Mouse (Mus musculus): Measurements from ENCODE around the gene Hmgcr. TPM values are rescaled to one million over a fixed set of nuclear protein-coding genes. Genes with fewer than 3 reads are reported as not detected.

The Hmgcr gene
- polyA plus RNA-seq, 1 experiment from 2014 or later = 91.2 TPM

DNA sequence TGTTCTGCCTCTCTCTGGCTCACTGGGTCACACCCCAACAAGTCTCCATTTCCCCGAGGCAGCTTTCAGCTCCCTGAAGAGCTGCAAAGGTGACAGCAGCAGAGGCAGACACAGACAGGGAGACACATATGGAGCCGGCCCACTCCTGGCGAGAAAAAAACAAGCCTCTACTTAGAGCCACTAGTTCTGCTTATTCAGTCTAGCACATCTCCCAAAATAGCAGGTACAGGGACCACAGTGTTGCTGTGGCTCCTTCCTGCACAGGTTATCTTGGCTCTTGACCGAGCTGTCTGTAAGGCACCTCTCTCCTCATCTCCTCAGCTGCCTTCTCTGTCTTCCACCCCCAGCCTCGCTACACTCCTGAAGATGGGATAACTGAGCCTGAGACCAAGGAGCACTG lies 14.0 kb upstream of the Hmgcr start:
- Histone ChIP-seq H3K27me3 (no peaks in the 10 kb centered on the region), H3K4me2 (no peak overlapping the region), H3K27ac (replicated peaks) (no peak overlapping the region), H3K36me3 (replicated peaks) (no peaks in the 10 kb centered on the region), H3K9ac (no peak overlapping the region), H3K4me1 (replicated peaks) (no peaks in the 10 kb centered on the region), H3K4me3 (replicated peaks) (no peak overlapping the region), H3K9me3 (replicated peaks) (no peaks in the 10 kb centered on the region)
- no peak for ATAC-seq (ENCODE audit: insufficient read depth)
- 63% methylated on average over 5 of the region's 5 CpGs for WGBS (ENCODE audit: insufficient replicate concordance)

- Histone ChIP-seq H3K36me3 (replicated peaks) (no peaks in the 10 kb centered on the region), H3K4me1 (replicated peaks) (no peaks in the 10 kb centered on the region), H3K4me3 (replicated peaks) (no peak overlapping the region), H3K4me2 (no peak overlapping the region), H3K27me3 (no peaks in the 10 kb centered on the region), H3K27ac (replicated peaks) (no peak overlapping the region), H3K9me3 (replicated peaks) (no peaks in the 10 kb centered on the region), H3K9ac (no peak overlapping the region)
- no peak for ATAC-seq (ENCODE audit: insufficient read depth)
Measured at GRCm38 (mm10) chr13:96681088-96681620, 10.4 kb upstream of the Hmgcr start.

GRCm38 (mm10) chr13:96680163-96681087 lies 9.7 kb upstream of the Hmgcr start:
- H3K4me3 ChIP-seq (replicated peaks) = no peak overlapping the region
- no peak overlapping the region for H3K9ac ChIP-seq
- no peak overlapping the region for H3K4me2 ChIP-seq
- H3K9me3 ChIP-seq (replicated peaks) = no peaks in the 10 kb centered on the region
- ATAC-seq (ENCODE audit: insufficient read depth) = no peak
- H3K27ac ChIP-seq (replicated peaks) = no peak overlapping the region
- H3K36me3 ChIP-seq (replicated peaks) = no peaks in the 10 kb centered on the region
- no peaks in the 10 kb centered on the region for H3K4me1 ChIP-seq (replicated peaks)
- WGBS (ENCODE audit: insufficient replicate concordance) = 69% methylated on average over 9 of the region's 9 CpGs
- H3K27me3 ChIP-seq = no peaks in the 10 kb centered on the region

GRCm38 (mm10) chr13:96678616-96679015 lies 7.9 kb upstream of the Hmgcr start:
- WGBS (ENCODE audit: insufficient replicate concordance) = 66% methylated on average over 6 of the region's 6 CpGs
- Histone ChIP-seq H3K9ac (no peak overlapping the region), H3K4me1 (replicated peaks) (0 out of 2 replicates have a peak, but pooled peaks cover under 1% of the 10 kb centered on the region), H3K4me3 (replicated peaks) (no peak overlapping the region), H3K4me2 (no peak overlapping the region), H3K9me3 (replicated peaks) (no peaks in the 10 kb centered on the region), H3K27ac (replicated peaks) (no peak overlapping the region), H3K27me3 (no peaks in the 10 kb centered on the region), H3K36me3 (replicated peaks) (no peaks in the 10 kb centered on the region)
- ATAC-seq (ENCODE audit: insufficient read depth) = no peak

DNA sequence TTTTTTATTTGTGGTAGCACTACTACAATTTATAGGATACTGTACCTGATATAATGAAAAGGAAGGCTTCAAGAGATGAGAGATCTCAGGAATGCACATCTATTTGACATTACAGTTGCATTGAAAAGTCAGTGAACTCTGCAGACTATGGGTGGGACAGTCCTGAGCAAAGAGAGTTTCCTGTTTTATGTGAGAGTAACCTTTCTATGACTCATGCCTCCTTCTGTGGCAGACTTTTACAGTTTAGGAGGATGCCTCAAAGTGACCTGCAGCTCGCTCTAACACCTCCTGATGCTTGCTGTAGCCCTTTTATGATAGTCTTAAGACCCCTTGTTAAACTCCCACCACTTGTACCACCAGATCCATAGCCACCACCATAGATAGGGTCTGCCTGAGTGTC lies 6.3 kb upstream of the Hmgcr start:
- no peaks in the 10 kb centered on the region for H3K27me3 ChIP-seq
- no peak overlapping the region for H3K27ac ChIP-seq (replicated peaks)
- H3K4me3 ChIP-seq (replicated peaks) = no peak overlapping the region
- H3K9ac ChIP-seq = no peak overlapping the region
- ATAC-seq (ENCODE audit: insufficient read depth) = no peak
- peaks cover 13% of the 10 kb centered on the region for H3K4me1 ChIP-seq (replicated peaks)
- 44% methylated on average over 1 of the region's 1 CpGs for WGBS (ENCODE audit: insufficient replicate concordance)
- no peaks in the 10 kb centered on the region for H3K36me3 ChIP-seq (replicated peaks)
- H3K4me2 ChIP-seq = no peak overlapping the region
- no peaks in the 10 kb centered on the region for H3K9me3 ChIP-seq (replicated peaks)

- ATAC-seq (ENCODE audit: insufficient read depth) = no peak
- peaks cover 22% of the 10 kb centered on the region for H3K4me1 ChIP-seq (replicated peaks)
- H3K27me3 ChIP-seq = no peaks in the 10 kb centered on the region
- H3K4me2 ChIP-seq = no peak overlapping the region
- no peak overlapping the region for H3K9ac ChIP-seq
- WGBS (ENCODE audit: insufficient replicate concordance) = 62% methylated on average over 6 of the region's 6 CpGs
- no peaks in the 10 kb centered on the region for H3K36me3 ChIP-seq (replicated peaks)
- no peaks in the 10 kb centered on the region for H3K9me3 ChIP-seq (replicated peaks)
- H3K27ac ChIP-seq (replicated peaks) = no peak overlapping the region
- H3K4me3 ChIP-seq (replicated peaks) = no peak overlapping the region
Measured at GRCm38 (mm10) chr13:96675756-96676155, 5.0 kb upstream of the Hmgcr start.

GRCm38 (mm10) chr13:96673817-96674216 lies 3.1 kb upstream of the Hmgcr start:
- H3K27ac ChIP-seq (replicated peaks) = peak overlapping the region; percentile 39; the same call in 1 of the 2 replicates

GRCm38 (mm10) chr13:96672276-96672675 lies 1.5 kb upstream of the Hmgcr start:
- Histone ChIP-seq H3K36me3 (replicated peaks) (no peaks in the 10 kb centered on the region), H3K9me3 (replicated peaks) (no peaks in the 10 kb centered on the region), H3K4me3 (replicated peaks) (no peak overlapping the region), H3K27me3 (no peaks in the 10 kb centered on the region), H3K9ac (no peak overlapping the region), H3K4me2 (peak overlapping the region; percentile 15), H3K27ac (replicated peaks) (0 out of 2 replicates have a peak overlapping the region, but pooled peaks have one; percentile 80), H3K4me1 (replicated peaks) (peaks cover 45% of the 10 kb centered on the region)
- ATAC-seq (ENCODE audit: insufficient read depth) = no peak
- WGBS (ENCODE audit: insufficient replicate concordance) = 22% methylated on average over 6 of the region's 6 CpGs

More at GRCm38 (mm10) chr13:96673817-96674216, 3.1 kb upstream of the Hmgcr start:
- no peak overlapping the region for H3K4me3 ChIP-seq (replicated peaks)
- no peak overlapping the region for H3K9ac ChIP-seq
- 71% methylated on average over 7 of the region's 7 CpGs for WGBS (ENCODE audit: insufficient replicate concordance)
- no peak for ATAC-seq (ENCODE audit: insufficient read depth)
- no peaks in the 10 kb centered on the region for H3K36me3 ChIP-seq (replicated peaks)
- no peak overlapping the region for H3K4me2 ChIP-seq
- no peaks in the 10 kb centered on the region for H3K9me3 ChIP-seq (replicated peaks)
- no peaks in the 10 kb centered on the region for H3K27me3 ChIP-seq
- peaks cover 34% of the 10 kb centered on the region for H3K4me1 ChIP-seq (replicated peaks)

DNA sequence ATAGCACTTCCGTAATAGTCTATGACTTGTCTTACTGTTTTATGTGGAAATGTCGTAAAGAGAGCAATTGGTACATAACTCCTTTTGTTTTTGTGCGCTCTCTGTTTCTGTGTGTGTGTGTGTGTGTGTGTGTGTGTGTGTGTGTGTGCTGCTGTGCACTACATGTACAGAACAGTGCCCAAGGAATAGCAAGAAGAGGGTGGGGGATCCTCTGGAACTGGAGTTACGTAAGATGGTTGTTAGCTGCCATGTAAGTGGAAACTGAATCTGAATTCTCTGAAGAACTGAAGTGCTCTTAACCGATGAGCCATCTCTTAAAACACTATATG lies 1.1 kb upstream of the Hmgcr start:
- no peaks in the 10 kb centered on the region for H3K9me3 ChIP-seq (replicated peaks)
- peaks cover 4% of the 10 kb centered on the region for H3K36me3 ChIP-seq (replicated peaks)
- peaks cover 49% of the 10 kb centered on the region for H3K4me1 ChIP-seq (replicated peaks)
- no peak overlapping the region; the same call in 1 of the 2 replicates for H3K4me3 ChIP-seq (replicated peaks)
- H3K9ac ChIP-seq = no peak overlapping the region
- H3K27ac ChIP-seq (replicated peaks) = 0 out of 2 replicates have a peak overlapping the region, but pooled peaks have one; percentile 80
- H3K4me2 ChIP-seq = no peak overlapping the region; the same call in 1 of the 2 replicates
- H3K27me3 ChIP-seq = no peaks in the 10 kb centered on the region
- no peak for ATAC-seq (ENCODE audit: insufficient read depth)
- 85% methylated on average over 5 of the region's 5 CpGs for WGBS (ENCODE audit: insufficient replicate concordance)

GRCm38 (mm10) chr13:96671078-96671905 lies 556 bp upstream of the Hmgcr start:
- WGBS (ENCODE audit: insufficient replicate concordance) = 9% methylated on average over 31 of the region's 31 CpGs
- H3K4me1 ChIP-seq (replicated peaks) = peaks cover 53% of the 10 kb centered on the region

GRCm38 (mm10) chr13:96670019-96670405 lies 724 bp downstream of the Hmgcr start:
- Histone ChIP-seq H3K9ac (peak overlapping the region; percentile 93), H3K36me3 (replicated peaks) (peaks cover 22% of the 10 kb centered on the region), H3K4me3 (replicated peaks) (peak overlapping the region; percentile 89), H3K27me3 (no peaks in the 10 kb centered on the region), H3K4me1 (replicated peaks) (peaks cover 55% of the 10 kb centered on the region), H3K4me2 (peak overlapping the region; percentile 90), H3K27ac (replicated peaks) (peak overlapping the region; percentile 94), H3K9me3 (replicated peaks) (no peaks in the 10 kb centered on the region)
- no peak for ATAC-seq (ENCODE audit: insufficient read depth)
- 2% methylated on average over 13 of the region's 13 CpGs for WGBS (ENCODE audit: insufficient replicate concordance)

More at GRCm38 (mm10) chr13:96671078-96671905, 556 bp upstream of the Hmgcr start:
- Histone ChIP-seq H3K36me3 (replicated peaks) (peaks cover 10% of the 10 kb centered on the region), H3K9ac (peak overlapping the region; percentile 60), H3K9me3 (replicated peaks) (no peaks in the 10 kb centered on the region), H3K4me2 (peak overlapping the region; percentile 90), H3K27ac (replicated peaks) (peak overlapping the region; percentile 80), H3K4me3 (replicated peaks) (peak overlapping the region; percentile 89), H3K27me3 (no peaks in the 10 kb centered on the region)
- ATAC-seq (ENCODE audit: insufficient read depth) = no peak
